Mouse (Mus musculus): ENCODE measurements around the gene Usp7. TPM values are rescaled to one million over a fixed set of nuclear protein-coding genes. Genes with fewer than 3 reads are reported as not detected.

Gene Usp7
- total and polyA plus RNA-seq, 3 experiments: 25.9 to 362 (median 150) TPM

- DNase-seq (ENCODE audit: low spot score): no peak
- TF ChIP-seq GATA2 (IDR thresholded peaks at IDR 0.05; ENCODE audit: borderline replicate concordance, low read depth, low read length) (no peak), CTCF (IDR thresholded peaks at IDR 0.05; ENCODE audit: low read depth, low read length) (no peak), GATA1 (IDR thresholded peaks at IDR 0.05; ENCODE audit: borderline replicate concordance, low read length) (no peak), POLR2AphosphoS5 (IDR thresholded peaks at IDR 0.05; ENCODE audit: insufficient replicate concordance, low read depth, low read length) (no peak)
- H3K36me3 ChIP-seq (replicated peaks): no peaks in the 10 kb centered on the region
- ATAC-seq (ENCODE audit: extremely low read depth, insufficient number of reproducible peaks, low FRiP score, poor library complexity, severe bottlenecking): no peak
- no peaks in the 10 kb centered on the region for H3K9me3 ChIP-seq (replicated peaks)
- H3K27me3 ChIP-seq (ENCODE audit: insufficient read depth, low read length): no peaks in the 10 kb centered on the region
- peaks cover 37% of the 10 kb centered on the region for H3K4me1 ChIP-seq (ENCODE audit: insufficient read depth, low read depth, low read length)
- no peak overlapping the region for H3K4me3 ChIP-seq (ENCODE audit: low read depth, low read length)
Measured at GRCm38 (mm10) chr16:8751555-8752235, 40.4 kb downstream of the Usp7 start.

DNA sequence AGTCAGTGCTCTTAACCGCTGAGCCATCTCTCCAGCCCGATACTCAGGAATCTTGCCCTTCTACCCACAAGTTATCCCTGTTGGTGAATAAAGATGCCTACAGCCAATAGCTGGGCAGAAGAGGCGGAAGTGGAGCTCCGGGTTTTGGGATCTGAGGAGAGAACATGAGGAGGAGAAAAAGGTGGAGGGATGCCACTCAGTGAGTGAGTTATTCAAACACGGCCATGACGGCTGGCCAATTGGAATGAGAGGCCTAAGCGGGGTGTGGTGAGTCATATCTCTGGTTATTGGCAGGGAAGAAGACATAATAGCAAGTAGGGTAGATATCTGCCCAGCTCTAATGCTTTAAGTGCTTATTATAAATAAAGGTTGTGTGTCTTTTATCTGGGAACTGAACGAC, 43.2 kb downstream of the Usp7 start:
- DNase-seq (ENCODE audit: low spot score): no peak
- Histone ChIP-seq H3K36me3 (replicated peaks) (no peaks in the 10 kb centered on the region), H3K4me1 (ENCODE audit: insufficient read depth, low read depth, low read length) (peaks cover 54% of the 10 kb centered on the region), H3K27me3 (ENCODE audit: insufficient read depth, low read length) (no peaks in the 10 kb centered on the region), H3K9me3 (replicated peaks) (no peaks in the 10 kb centered on the region), H3K4me3 (ENCODE audit: low read depth, low read length) (no peak overlapping the region)
- no peak for ATAC-seq (ENCODE audit: extremely low read depth, insufficient number of reproducible peaks, low FRiP score, poor library complexity, severe bottlenecking)
- TF ChIP-seq GATA1 (IDR thresholded peaks at IDR 0.05; ENCODE audit: borderline replicate concordance, low read length) (no peak), POLR2AphosphoS5 (IDR thresholded peaks at IDR 0.05; ENCODE audit: insufficient replicate concordance, low read depth, low read length) (no peak), CTCF (IDR thresholded peaks at IDR 0.05; ENCODE audit: low read depth, low read length) (no peak), GATA2 (IDR thresholded peaks at IDR 0.05; ENCODE audit: borderline replicate concordance, low read depth, low read length) (no peak), TAL1 (conservative IDR thresholded peaks at IDR 0.05; ENCODE audit: low read depth, low read length) (no peak)

- DNase-seq (ENCODE audit: low spot score) (peak; percentile 26), ATAC-seq (ENCODE audit: extremely low read depth, insufficient number of reproducible peaks, low FRiP score, poor library complexity, severe bottlenecking) (peak; percentile 29; the same call in 1 of the 2 replicates)
- Histone ChIP-seq H3K4me1 (ENCODE audit: insufficient read depth, low read depth, low read length) (peaks cover 60% of the 10 kb centered on the region), H3K9me3 (replicated peaks) (no peaks in the 10 kb centered on the region), H3K4me3 (ENCODE audit: low read depth, low read length) (no peak overlapping the region; the same call in 1 of the 2 replicates), H3K36me3 (replicated peaks) (no peaks in the 10 kb centered on the region), H3K27me3 (ENCODE audit: insufficient read depth, low read length) (no peaks in the 10 kb centered on the region)
- TF ChIP-seq TAL1 (conservative IDR thresholded peaks at IDR 0.05; ENCODE audit: low read depth, low read length): no peak
- no peak for TF ChIP-seq POLR2AphosphoS5 (IDR thresholded peaks at IDR 0.05; ENCODE audit: insufficient replicate concordance, low read depth, low read length)
- no peak for TF ChIP-seq GATA2 (IDR thresholded peaks at IDR 0.05; ENCODE audit: borderline replicate concordance, low read depth, low read length)
- TF ChIP-seq CTCF (IDR thresholded peaks at IDR 0.05; ENCODE audit: low read depth, low read length): no peak
- no peak for TF ChIP-seq GATA1 (IDR thresholded peaks at IDR 0.05; ENCODE audit: borderline replicate concordance, low read length)
Measured at GRCm38 (mm10) chr16:8748175-8748846, 43.8 kb downstream of the Usp7 start.

DNA sequence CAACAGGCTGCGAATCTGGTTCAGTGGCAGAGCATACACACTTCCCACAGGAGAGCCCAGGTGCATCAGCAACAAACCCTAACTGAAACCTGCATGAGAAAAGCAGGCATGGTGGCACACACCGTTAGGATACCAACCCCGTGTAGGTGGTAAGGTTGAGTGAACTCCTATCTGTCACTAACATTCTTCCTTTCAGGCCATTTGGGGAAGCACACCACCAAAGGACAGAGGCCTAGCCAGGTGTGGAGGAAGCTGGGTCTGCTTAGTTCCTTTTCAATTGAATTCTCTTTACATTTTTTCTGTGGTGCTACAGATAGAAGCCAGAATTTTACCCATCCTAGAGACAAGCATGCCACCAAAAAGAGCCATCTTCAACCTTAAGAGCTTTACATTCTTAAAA, 44.3 kb downstream of the Usp7 start:
- Histone ChIP-seq H3K9me3 (replicated peaks) (no peaks in the 10 kb centered on the region), H3K4me1 (ENCODE audit: insufficient read depth, low read depth, low read length) (peaks cover 58% of the 10 kb centered on the region), H3K36me3 (replicated peaks) (no peaks in the 10 kb centered on the region), H3K4me3 (ENCODE audit: low read depth, low read length) (no peak overlapping the region; the same call in 1 of the 2 replicates), H3K27me3 (ENCODE audit: insufficient read depth, low read length) (no peaks in the 10 kb centered on the region)
- DNase-seq (ENCODE audit: low spot score): no peak
- TF ChIP-seq TAL1 (conservative IDR thresholded peaks at IDR 0.05; ENCODE audit: low read depth, low read length) (no peak), GATA2 (IDR thresholded peaks at IDR 0.05; ENCODE audit: borderline replicate concordance, low read depth, low read length) (no peak), GATA1 (IDR thresholded peaks at IDR 0.05; ENCODE audit: borderline replicate concordance, low read length) (no peak)
- ATAC-seq (ENCODE audit: extremely low read depth, insufficient number of reproducible peaks, low FRiP score, poor library complexity, severe bottlenecking): no peak

GRCm38 (mm10) chr16:8746509-8746908, 45.6 kb downstream of the Usp7 start:
- TF ChIP-seq TAL1 (conservative IDR thresholded peaks at IDR 0.05; ENCODE audit: low read depth, low read length) (no peak), POLR2AphosphoS5 (IDR thresholded peaks at IDR 0.05; ENCODE audit: insufficient replicate concordance, low read depth, low read length) (no peak), GATA2 (IDR thresholded peaks at IDR 0.05; ENCODE audit: borderline replicate concordance, low read depth, low read length) (no peak), CTCF (IDR thresholded peaks at IDR 0.05; ENCODE audit: low read depth, low read length) (no peak), GATA1 (IDR thresholded peaks at IDR 0.05; ENCODE audit: borderline replicate concordance, low read length) (no peak)
- ATAC-seq (ENCODE audit: extremely low read depth, insufficient number of reproducible peaks, low FRiP score, poor library complexity, severe bottlenecking) (peak; percentile 45), DNase-seq (ENCODE audit: low spot score) (no peak)

GRCm38 (mm10) chr16:8745751-8746150, 46.4 kb downstream of the Usp7 start:
- Histone ChIP-seq H3K4me1 (ENCODE audit: insufficient read depth, low read depth, low read length) (peaks cover 44% of the 10 kb centered on the region), H3K4me3 (ENCODE audit: low read depth, low read length) (no peak overlapping the region), H3K9me3 (replicated peaks) (no peaks in the 10 kb centered on the region), H3K36me3 (replicated peaks) (no peaks in the 10 kb centered on the region), H3K27me3 (ENCODE audit: insufficient read depth, low read length) (no peaks in the 10 kb centered on the region)
- ATAC-seq (ENCODE audit: extremely low read depth, insufficient number of reproducible peaks, low FRiP score, poor library complexity, severe bottlenecking) (no peak), DNase-seq (ENCODE audit: low spot score) (no peak)
- TF ChIP-seq CTCF (IDR thresholded peaks at IDR 0.05; ENCODE audit: low read depth, low read length) (no peak), TAL1 (conservative IDR thresholded peaks at IDR 0.05; ENCODE audit: low read depth, low read length) (no peak), POLR2AphosphoS5 (IDR thresholded peaks at IDR 0.05; ENCODE audit: insufficient replicate concordance, low read depth, low read length) (no peak), GATA2 (IDR thresholded peaks at IDR 0.05; ENCODE audit: borderline replicate concordance, low read depth, low read length) (no peak), GATA1 (IDR thresholded peaks at IDR 0.05; ENCODE audit: borderline replicate concordance, low read length) (no peak)

More at GRCm38 (mm10) chr16:8746509-8746908, 45.6 kb downstream of the Usp7 start:
- Histone ChIP-seq H3K9me3 (replicated peaks) (no peaks in the 10 kb centered on the region), H3K4me3 (ENCODE audit: low read depth, low read length) (no peak overlapping the region), H3K27me3 (ENCODE audit: insufficient read depth, low read length) (no peaks in the 10 kb centered on the region), H3K4me1 (ENCODE audit: insufficient read depth, low read depth, low read length) (peaks cover 46% of the 10 kb centered on the region), H3K36me3 (replicated peaks) (no peaks in the 10 kb centered on the region)

Measured in G1E (cell line).